Mouse (Mus musculus): ENCODE results near the gene Chst13.

DNA sequence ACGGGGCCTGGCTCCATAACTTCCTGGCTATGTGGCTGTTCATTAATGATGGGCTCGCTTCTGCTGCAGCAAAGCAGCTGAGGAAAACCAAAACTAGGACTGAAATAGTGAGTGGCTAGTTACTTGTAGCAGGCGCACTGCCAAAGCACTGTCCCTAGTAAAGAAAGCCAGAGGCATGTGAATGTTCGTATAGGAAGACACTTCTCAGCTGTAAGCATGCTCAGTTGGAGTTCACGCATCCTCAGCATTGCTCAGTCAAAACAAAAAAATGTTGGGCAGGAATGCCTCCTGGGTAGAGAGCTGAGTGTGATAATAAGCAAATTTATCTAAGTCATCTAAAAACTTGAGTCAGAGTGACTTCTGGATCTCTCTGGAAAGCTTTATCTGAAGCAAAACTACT, 33.2 kb upstream of the Chst13 start:
- TF ChIP-seq HCFC1 (IDR thresholded peaks at IDR 0.05; ENCODE audit: borderline replicate concordance, insufficient read depth, low read length) (no peak), MAFK (IDR thresholded peaks at IDR 0.05; ENCODE audit: insufficient read depth, low read depth, low read length) (no peak)

Measured in ES-E14 (cell line).